Mouse (Mus musculus) regulatory T cell (primary cell): ENCODE measurements around the gene Endov.

Experiments
- in situ Hi-C: fragments of 300-600 bp; cut with MboI, MseI; formaldehyde crosslinking; loops from one replicate; pipeline ENCODE4 v1.15.1; 2025; ENCODE audit warnings: high pct_unique_total_duplicates

The Endov gene

GRCm38 (mm10) chr11:119490861-119491689 is at the start of gene Endov:
Gene Endov (plus strand): TSS chr11:119491347.
- in situ Hi-C loops: no loop called here

DNA sequence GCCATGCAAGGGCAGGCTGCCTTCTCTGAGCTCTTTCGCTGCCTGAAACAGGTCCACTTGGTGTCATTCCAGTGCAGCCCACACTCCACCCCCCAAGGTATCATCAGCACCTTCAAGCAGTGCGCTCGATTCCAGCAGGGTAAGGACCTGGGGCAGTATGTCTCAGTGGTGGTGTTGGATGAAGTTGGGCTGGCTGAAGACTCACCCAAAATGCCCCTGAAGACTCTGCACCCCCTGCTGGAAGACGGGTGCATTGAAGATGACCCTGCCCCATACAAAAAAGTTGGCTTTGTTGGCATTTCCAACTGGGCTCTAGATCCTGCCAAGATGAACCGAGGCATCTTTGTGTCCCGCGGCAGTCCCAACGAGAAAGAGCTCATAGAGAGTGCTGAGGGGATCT is 48.9 kb upstream of the Endov start:
- in situ Hi-C loops: no loop called here

GRCm38 (mm10) chr11:119443442-119443841 is 47.7 kb upstream of the Endov start:
- in situ Hi-C loops: no loop called here

DNA sequence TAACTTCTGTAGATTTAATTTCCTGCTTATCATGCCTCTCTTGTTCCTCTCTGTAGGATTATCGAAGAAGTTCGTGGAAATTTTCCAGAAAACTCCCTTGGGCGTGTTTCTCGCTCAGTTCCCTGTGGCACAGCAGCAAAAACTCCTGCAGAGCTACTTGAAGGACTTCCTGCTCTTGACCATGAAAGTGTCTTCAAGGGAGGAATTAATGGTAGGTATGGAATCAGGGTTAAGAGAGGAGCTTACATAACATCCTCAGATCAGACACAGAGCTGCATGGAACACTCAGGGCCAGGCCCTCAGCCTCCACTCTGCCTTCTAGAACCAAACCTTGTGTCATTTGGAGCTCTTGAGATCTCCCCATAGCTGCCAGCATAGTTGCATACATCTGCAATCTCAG is 35.0 kb upstream of the Endov start:
- in situ Hi-C loops: no loop called here

DNA sequence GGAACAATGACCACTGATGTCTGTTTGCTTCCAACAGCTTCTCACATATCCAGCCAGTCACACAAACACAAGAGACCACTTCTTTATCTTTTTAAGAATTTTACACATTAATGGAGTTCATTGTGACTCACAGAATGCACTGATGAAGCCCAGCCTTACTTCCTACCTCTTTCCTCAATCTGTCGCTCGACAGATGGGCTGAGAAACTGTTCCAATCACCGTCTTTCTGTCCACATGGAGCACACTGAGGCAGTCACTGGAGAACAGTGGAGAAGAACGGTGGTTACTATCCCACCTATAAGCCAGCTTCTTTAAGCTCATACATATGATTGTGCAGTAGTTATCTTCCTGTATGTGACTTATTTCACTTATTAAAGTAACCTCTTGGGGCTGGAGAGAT is 13.3 kb upstream of the Endov start:
- in situ Hi-C loops: no loop called here

- in situ Hi-C loops: no loop called here
Measured at GRCm38 (mm10) chr11:119491690-119492087, 542 bp downstream of the Endov start.

DNA sequence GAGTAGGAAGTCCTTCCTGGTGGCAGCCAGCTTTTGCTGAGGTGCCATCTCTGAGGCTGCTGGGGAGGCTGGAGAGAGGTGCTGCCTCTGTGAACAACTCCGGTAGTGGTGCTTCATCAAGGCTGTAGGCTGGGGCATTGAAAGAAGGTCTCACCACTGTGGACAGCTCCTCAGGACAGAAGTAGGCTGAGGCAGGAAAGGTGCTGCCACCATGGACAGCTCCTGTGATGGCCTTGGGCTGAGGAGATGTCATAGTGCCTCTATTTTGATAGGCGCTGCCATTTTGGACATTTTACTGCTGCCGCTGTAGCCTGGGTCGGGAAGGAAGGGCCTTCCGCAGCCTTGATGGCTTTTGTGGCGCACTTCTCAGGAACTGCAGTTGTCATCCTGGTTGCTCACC is 1.7 kb downstream of the Endov start:
- in situ Hi-C loops: no loop called here

DNA sequence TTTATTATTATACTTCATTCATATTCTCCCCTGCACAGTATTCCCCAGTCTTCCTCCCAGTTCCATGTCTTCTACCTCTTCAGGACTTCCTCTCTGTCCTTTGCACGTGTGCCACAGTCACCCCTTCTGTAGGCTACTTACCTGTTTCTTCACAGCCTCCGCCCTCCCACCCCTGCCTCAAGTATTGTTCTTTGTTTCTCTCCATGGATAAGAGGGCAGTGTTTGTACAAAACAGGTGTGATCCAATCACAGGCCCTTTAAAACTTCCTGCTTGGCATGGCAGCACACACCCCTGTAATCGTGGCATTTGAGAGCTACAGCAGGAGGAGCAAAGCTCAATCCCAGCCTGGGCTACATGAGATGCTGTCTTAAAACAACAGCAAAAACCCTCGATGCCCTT is 2.4 kb downstream of the Endov start:
- in situ Hi-C loops: no loop called here

- in situ Hi-C loops: no loop called here
Measured at GRCm38 (mm10) chr11:119496147-119496546, 5.0 kb downstream of the Endov start.

DNA sequence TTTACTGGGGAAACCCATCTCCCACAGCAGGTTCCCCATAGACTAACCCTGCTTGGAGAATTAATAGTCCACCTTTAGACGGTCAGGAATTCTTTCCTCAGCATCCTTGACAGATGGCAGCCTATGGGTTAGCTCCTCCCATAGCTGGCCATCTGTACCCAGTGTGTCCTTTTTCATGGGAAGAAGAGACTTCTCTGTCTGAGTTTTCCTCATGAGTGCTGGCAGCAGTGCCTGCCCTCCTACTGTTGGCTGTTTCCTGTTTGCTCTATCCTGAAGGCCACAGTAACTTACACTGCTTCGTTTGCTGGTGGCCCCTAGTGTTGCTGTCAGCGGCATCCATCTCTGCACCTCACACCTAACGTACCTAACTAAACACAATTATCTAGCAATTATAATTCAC is 6.3 kb downstream of the Endov start:
- in situ Hi-C loops: no loop called here

DNA sequence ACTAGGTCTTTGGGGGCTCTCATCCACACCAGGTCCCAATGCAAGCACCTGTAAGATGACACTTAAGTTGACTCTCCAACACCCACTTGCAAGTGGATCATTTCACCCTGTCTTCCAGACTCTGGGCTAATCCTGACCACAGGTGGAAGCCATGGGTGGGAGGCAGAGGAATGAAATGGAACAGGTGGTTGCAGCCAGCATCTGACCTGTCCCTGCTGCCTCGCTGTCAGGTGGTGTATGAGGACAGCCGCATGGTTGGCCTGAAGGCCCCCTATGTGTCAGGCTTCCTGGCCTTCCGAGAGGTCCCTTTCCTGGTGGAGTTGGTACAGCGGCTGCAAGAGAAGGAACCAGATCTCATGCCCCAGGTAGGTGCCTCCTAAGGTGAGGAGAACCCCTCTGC is 8.2 kb downstream of the Endov start:
- in situ Hi-C loops: no loop called here

GRCm38 (mm10) chr11:119500011-119500410 is 8.9 kb downstream of the Endov start:
- in situ Hi-C loops: loop anchor here (5.0 kb wide), 1 partner anchor 397 kb away; no protein-coding TSS in a partner anchor

DNA sequence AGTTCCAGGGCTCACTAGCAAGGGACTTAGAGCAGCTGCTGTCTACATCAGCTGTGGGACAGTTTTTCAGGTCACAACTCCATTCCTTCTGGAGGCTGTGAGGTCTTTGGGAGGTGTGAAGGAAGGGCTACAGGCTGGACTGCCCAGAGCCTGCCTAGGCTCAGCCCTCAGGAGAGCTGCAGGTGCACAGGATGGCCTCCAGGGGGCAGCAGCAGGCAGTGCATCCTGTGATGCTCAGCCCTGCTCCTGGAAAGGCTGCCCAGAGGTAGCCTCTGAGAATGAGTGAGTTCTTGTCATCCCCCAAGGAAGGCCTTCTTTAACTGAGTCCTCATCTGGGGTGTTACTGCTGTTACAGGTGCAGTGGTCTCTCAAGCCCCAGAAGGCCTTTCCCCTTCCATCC is 12.5 kb downstream of the Endov start:
- in situ Hi-C loops: loop anchor here (5.0 kb wide), 1 partner anchor 394 kb away; no protein-coding TSS in a partner anchor

- in situ Hi-C loops: no loop called here
Measured at GRCm38 (mm10) chr11:119506386-119506785, 15.2 kb downstream of the Endov start.

DNA sequence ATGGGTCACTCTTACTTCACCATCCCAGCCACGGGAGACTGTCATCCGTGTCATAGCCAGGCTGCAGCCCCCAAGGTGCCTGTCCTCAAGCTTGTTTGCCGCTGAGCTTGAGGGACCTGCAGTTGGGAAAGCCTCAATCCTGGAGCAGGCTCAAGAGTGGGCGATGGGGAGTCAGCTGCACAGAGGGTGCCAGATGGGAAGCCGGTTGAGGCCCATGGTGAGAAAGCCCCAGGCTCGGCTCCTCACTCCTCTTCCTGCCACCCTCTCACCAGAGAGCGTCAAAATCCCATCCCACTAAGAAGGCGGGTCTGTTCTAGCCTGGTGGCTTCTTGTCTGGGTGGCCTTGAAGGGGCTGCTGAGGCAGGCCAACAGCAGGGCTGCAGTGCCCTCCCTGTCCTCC is 16.6 kb downstream of the Endov start:
- in situ Hi-C loops: no loop called here

GRCm38 (mm10) chr11:119509165-119509776 is 18.1 kb downstream of the Endov start:
- in situ Hi-C loops: no loop called here

DNA sequence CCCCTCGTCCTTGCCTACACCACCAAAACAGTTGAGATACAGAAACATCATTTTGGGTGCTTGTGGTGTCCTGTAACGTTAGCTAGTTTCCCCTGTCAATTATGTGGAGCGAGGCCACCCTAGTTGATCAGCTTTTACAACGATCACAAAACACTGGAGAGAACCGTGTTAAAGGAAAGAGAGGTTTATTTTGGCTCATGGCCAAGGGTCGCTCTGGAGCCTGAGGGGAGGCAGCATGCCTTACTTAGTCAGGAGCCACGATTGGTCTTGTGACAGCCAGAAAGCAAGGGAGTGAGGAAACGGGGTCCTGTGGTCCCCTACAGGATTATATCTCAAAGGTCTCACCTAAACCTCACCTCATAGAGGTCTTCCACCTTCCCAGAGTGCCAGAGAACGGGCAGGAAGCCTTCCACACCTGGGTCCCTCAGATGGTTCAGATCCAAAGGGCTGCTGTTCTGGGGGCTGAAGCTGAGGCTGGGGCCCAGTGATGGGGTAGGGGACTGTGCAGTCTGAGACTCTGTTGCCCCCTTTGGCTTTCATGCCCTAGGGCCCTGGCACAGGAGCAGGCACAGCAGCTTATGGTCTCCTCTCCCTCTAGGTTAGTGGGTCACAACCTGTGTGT is 22.0 kb downstream of the Endov start:
- in situ Hi-C loops: no loop called here

DNA sequence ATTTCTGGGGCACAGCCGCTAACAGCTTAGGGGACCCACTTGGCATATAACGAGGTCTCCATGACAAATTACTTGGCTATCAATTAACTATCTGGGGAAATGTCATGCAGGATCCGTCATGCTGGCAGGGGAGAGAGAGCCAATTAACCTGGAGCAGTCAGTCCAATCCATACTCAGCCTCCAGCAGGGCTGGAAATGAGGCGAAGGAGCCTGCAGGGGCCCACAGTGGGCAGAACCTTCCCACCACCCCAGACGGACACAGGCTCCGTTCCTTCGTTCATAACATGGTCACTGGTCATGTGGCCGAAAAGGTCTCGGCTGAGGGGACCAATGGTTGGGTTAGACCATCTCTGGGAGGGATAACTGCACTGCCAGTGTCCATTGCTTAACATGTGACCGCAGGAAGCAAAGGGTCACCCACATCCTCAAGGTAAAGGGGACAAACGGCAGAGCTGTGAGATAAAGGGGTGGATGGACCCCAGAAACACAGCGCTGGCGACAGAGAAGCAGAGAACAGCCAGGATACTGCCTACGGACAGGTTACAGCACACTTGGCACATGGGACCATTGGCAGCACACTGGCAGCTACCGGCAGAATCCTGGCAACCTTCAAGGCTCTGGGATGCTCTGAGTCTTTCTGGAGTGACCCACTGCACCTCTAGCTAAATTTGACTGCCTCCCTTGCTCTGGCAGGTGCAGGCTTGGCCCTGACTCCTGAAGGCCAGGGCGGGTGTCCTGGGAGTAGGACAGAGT is 23.1 kb downstream of the Endov start:
- in situ Hi-C loops: no loop called here

DNA sequence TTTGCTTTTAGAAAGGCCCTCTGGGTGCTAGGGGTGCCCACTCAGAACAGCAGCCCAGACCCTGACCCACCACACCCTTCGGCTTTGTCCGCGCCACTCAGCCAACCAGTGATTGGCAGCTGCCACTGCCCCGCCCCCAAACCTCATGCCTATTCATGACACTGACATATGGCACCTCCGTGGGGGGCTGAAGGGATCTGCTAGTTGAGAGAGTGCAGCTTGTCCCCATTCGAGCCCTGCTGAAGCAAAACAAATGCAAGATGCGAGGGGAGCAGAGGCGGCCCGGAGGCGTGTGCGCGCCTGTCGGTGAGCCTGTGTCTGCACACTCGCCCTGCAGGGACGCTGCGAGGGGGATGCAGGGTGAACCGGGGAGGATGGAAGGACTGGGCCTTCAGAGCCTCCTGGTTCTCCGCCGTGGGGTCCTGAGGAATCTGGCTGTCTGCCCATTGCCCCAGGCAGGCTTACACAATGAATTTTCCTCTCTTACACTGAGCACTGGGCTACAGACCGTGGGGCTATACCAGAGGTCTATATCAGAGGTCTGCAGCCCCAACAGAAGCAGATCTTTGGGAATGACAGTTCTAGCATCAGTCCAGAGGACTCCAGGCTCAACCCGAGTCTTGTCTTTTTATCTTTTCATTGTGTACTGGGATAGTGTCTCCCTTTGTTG is 24.0 kb downstream of the Endov start:
- in situ Hi-C loops: no loop called here

- in situ Hi-C loops: no loop called here
Measured at GRCm38 (mm10) chr11:119515823-119516676, 24.9 kb downstream of the Endov start.
